Mouse (Mus musculus) G1E (cell line): ENCODE data around the gene Slc22a13. TPM values are rescaled to one million over a fixed set of nuclear protein-coding genes. Genes with fewer than 3 reads are reported as not detected.

Experiments
- ATAC-seq: 2 replicates; pipeline ENCODE4 v1.8.0; 2016; ENCODE audit warnings: mild to moderate bottlenecking; ENCODE audit not compliant: insufficient number of reproducible peaks, poor library complexity, low FRiP score, severe bottlenecking; ENCODE audit errors: extremely low read depth
- DNase-seq: peaks from one replicate; pipeline ENCODE4 v3.0.0; 2012; ENCODE audit warnings: low spot score
- H3K27me3 ChIP-seq: 2 replicates; pipeline ENCODE4 v1.6.1; 2012; ENCODE audit warnings: mild to moderate bottlenecking, low read length, inconsistent platforms; ENCODE audit not compliant: insufficient read depth
- H3K36me3 ChIP-seq: replicated peaks from 2 replicates; pipeline ENCODE3; 2012; ENCODE audit warnings: mild to moderate bottlenecking, inconsistent platforms
- H3K4me1 ChIP-seq: 2 replicates; pipeline ENCODE4 v1.6.1; 2012; ENCODE audit warnings: low read depth, low read length, inconsistent platforms, mixed read lengths; ENCODE audit not compliant: insufficient read depth
- H3K4me3 ChIP-seq: 2 replicates; pipeline ENCODE4 v1.5.1; 2012; ENCODE audit warnings: low read depth, mild to moderate bottlenecking, inconsistent platforms, low read length, moderate library complexity, mixed read lengths
- H3K9me3 ChIP-seq: replicated peaks from 2 replicates; pipeline ENCODE4 v1.6.1; 2012; ENCODE audit warnings: inconsistent platforms
- CTCF ChIP-seq: IDR thresholded peaks from 2 replicates; pipeline ENCODE4 v1.5.1; 2012; ENCODE audit warnings: low read depth, low read length, inconsistent platforms, mixed read lengths
- GATA1 ChIP-seq: IDR thresholded peaks from 2 replicates; pipeline ENCODE4 v1.6.1; 2012; ENCODE audit warnings: borderline replicate concordance, low read length, inconsistent platforms, mixed read lengths
- GATA2 ChIP-seq: IDR thresholded peaks from 2 replicates; pipeline ENCODE4 v1.6.1; 2012; ENCODE audit warnings: low read depth, low read length, inconsistent platforms, borderline replicate concordance
- POLR2AphosphoS5 ChIP-seq: IDR thresholded peaks from 2 replicates; pipeline ENCODE4 v1.6.1; 2012; ENCODE audit warnings: low read depth, low read length, inconsistent platforms; ENCODE audit not compliant: insufficient replicate concordance
- TAL1 ChIP-seq: conservative IDR thresholded peaks from 2 replicates; pipeline ENCODE4 v1.6.1; 2012; ENCODE audit warnings: low read depth, low read length, inconsistent platforms, mixed read lengths
- polyA plus RNA-seq: library from polyadenylated mRNA; stranded (reverse); fragments of >175 nt; gene quantifications from 2 replicates; pipeline ENCODE4 v1.2.3, GENCODE M21; 2012
- total RNA-seq, 2 experiments: library from RNA; stranded (forward) in 1 of 2; stranded (reverse) in 1 of 2; fragments of 200-1000 nt in 1 of 2; fragments of >200 nt in 1 of 2; fragmentation: Nextera tagmentation in 1 of 2; gene quantifications; 2 replicates each; pipeline ENCODE4 v1.2.3; 2014 to 2017

The Slc22a13 gene
- not detected in 2 replicates for total RNA-seq (2014; fragmentation: Nextera tagmentation)
- total RNA-seq (2017) = not detected in 2 replicates
- polyA plus RNA-seq = not detected in 2 replicates

DNA sequence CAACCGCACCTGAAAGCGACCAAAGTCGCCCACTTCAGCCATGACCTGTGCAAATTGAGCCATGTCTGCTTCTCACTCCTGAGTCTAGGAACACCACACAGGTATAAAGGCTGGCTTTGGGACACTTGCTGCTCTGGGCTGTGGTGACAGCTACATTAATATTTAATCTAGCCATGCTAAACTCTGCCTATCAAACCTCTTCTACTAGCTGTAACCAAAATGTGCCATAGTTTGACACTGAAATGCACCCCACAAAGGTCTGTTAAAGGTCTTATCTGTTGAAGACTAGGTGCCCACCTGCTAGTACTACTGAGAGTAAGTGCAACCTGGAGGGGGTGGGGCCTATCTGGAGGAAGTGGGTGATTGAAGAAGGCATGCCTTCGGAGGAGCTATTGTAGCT is at the start of gene Slc22a13:
Gene Slc22a13, minus strand, starts transcription at position 101 of the 400 bp plus-strand sequence.
- TF ChIP-seq GATA1 (no peak), POLR2AphosphoS5 (no peak), CTCF (no peak), GATA2 (no peak), TAL1 (no peak)
- Histone ChIP-seq H3K9me3 (peaks cover 22% of the 10 kb centered on the region), H3K27me3 (no peaks in the 10 kb centered on the region), H3K36me3 (no peaks in the 10 kb centered on the region), H3K4me3 (no peak within 1 kb of the TSS), H3K4me1 (no peaks in the 10 kb centered on the region)
- ATAC-seq (no peak), DNase-seq (no peak)

DNA sequence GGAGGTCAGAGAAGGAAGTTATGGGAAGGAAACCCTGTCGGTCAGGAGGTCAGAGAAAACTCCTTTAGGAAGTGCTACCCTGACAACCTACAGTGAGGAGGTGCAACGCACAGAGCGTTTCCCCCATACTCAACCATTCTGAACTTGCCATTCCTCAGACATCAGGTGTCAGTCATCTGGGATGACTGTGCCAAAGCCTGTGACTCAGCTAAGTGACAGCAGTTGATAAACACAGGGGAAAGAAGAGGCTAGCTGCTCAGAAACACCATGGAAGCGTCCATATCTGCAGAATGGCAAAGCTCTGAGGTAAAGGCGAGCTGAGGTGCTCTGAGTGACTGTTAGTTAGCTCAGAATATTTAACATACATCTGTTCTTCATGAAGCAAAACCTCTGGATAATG is 49.2 kb upstream of the Slc22a13 start:
- DNase-seq (no peak), ATAC-seq (no peak)
- Histone ChIP-seq H3K27me3 (no peaks in the 10 kb centered on the region), H3K4me3 (no peak overlapping the region), H3K9me3 (no peaks in the 10 kb centered on the region), H3K4me1 (no peaks in the 10 kb centered on the region), H3K36me3 (peaks cover 87% of the 10 kb centered on the region)
- no peak for TF ChIP-seq GATA1

DNA sequence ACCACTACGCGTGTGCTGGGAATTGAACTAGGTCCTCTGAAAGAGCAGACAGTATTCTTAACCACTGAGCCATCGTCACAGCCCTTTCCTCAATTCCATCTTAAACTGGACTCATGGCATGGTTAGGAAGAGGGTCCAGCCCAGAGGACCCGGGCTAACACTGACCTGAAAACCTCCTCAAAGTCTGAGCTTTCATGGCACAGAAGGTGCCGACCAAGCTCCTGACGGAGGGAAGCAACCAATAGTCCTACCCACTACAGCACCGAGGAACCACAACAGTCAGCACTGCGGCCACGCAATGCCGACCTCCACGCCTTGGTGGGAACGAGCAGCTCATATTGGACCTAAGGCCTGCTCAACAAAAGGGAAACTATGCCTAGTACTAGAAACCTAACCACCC is 47.3 kb upstream of the Slc22a13 start:
- no peak for TF ChIP-seq GATA1
- no peak for TF ChIP-seq GATA2
- TF ChIP-seq CTCF = no peak
- no peak for TF ChIP-seq POLR2AphosphoS5
- TF ChIP-seq TAL1 = no peak
- H3K36me3 ChIP-seq = peaks cover 88% of the 10 kb centered on the region

DNA sequence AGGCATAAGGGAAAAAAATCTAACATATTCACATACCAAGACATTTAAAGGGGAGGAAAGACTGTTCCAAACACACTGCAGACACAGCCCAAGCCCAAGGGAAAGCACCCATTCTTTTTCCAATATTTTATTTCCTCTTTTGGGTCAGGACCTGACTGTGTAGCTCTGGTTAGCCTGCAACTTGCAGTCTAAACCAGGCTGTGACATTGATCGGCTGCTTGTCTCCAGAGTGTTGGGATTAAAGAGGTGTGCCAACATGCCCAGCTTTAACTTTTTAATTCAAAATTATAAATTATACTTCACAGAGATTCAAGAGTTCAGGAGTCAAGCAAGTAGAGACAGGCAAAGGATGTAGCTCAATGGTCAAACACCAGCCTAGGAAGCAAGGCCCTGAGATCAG is 46.2 kb upstream of the Slc22a13 start:
- Histone ChIP-seq H3K4me1 (no peaks in the 10 kb centered on the region), H3K27me3 (no peaks in the 10 kb centered on the region), H3K4me3 (no peak overlapping the region), H3K9me3 (no peaks in the 10 kb centered on the region), H3K36me3 (peaks cover 92% of the 10 kb centered on the region)
- ATAC-seq (no peak), DNase-seq (no peak)
- no peak for TF ChIP-seq GATA2
- no peak for TF ChIP-seq GATA1
- TF ChIP-seq POLR2AphosphoS5 = no peak
- no peak for TF ChIP-seq CTCF
- TF ChIP-seq TAL1 = no peak

More for the DNA sequence above, 47.3 kb upstream of the Slc22a13 start:
- Histone ChIP-seq H3K4me1 (no peaks in the 10 kb centered on the region), H3K4me3 (no peak overlapping the region), H3K27me3 (no peaks in the 10 kb centered on the region), H3K9me3 (no peaks in the 10 kb centered on the region)
- ATAC-seq = no peak
- no peak for DNase-seq

DNA sequence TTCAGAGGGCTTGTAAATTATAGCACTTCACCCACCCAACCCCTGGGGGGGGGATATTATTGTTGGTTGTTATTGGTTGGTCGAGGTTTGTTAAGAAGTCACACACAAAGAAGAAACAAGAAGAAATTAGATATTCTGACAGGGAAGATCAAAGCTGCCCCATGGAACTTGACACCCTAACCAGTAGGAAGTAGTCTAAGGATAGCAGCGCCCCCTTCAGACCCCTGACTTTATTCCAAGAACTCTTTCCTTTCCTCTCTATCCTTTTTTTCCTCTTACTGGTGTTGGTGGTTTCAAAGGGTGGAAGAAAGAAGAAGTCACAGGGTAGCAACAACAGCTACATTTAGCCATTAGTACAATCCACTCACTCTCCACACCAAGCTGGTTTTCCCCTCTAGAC is 45.3 kb upstream of the Slc22a13 start:
- TF ChIP-seq GATA2 (no peak), TAL1 (no peak)
- ATAC-seq (no peak), DNase-seq (no peak)
- Histone ChIP-seq H3K4me3 (no peak overlapping the region), H3K9me3 (no peaks in the 10 kb centered on the region), H3K36me3 (peaks cover 92% of the 10 kb centered on the region), H3K27me3 (no peaks in the 10 kb centered on the region), H3K4me1 (no peaks in the 10 kb centered on the region)

DNA sequence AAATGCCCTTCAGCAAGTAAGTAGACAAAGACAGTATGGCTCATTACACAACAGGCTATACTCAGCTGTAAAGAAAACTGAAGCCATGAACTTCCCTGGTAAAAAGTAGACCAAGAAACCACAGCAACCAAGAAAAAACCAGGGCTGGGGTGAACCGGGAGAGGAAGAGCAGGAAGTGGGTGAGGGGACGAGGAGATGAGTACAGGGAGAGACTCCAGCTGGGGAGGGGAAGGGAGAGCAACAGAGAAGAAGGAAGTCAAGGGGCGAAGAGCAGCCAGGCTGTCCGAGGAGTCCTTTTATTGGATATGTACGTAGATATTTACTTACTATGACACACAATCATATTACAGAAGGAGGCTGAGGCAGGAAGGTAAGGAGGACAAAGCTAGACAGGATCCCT is 39.1 kb upstream of the Slc22a13 start:
- TF ChIP-seq GATA2 = no peak
- no peak for TF ChIP-seq GATA1
- no peak for TF ChIP-seq CTCF
- no peak for TF ChIP-seq POLR2AphosphoS5
- no peak for TF ChIP-seq TAL1
- no peak for DNase-seq

DNA sequence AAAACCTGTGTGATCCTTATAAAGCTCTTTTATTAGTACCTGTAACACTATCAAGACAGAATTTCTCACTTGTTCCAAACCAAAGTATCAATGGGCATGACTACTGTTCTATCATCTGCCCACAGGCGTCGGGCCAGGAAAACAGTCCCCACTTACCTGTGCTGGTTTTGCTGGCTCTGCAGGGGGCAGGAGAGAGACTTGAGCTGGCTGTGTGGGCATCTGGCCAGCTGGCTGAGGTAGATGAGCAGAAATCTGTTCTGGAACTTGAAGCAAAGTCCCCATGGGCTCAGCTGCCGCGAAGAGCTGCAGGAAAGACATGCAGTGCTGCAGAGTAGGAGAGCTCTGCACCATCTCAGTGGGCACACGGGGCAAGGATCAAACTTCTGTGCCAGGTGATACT is 37.9 kb upstream of the Slc22a13 start:
- Histone ChIP-seq H3K4me1 (no peaks in the 10 kb centered on the region), H3K9me3 (no peaks in the 10 kb centered on the region), H3K36me3 (peaks cover 91% of the 10 kb centered on the region), H3K27me3 (no peaks in the 10 kb centered on the region), H3K4me3 (no peak overlapping the region)
- DNase-seq = no peak
- TF ChIP-seq GATA1 (no peak), GATA2 (no peak), CTCF (no peak), POLR2AphosphoS5 (no peak), TAL1 (no peak)
- no peak for ATAC-seq

More for the DNA sequence above, 39.1 kb upstream of the Slc22a13 start:
- Histone ChIP-seq H3K4me3 (no peak overlapping the region), H3K4me1 (no peaks in the 10 kb centered on the region), H3K36me3 (peaks cover 90% of the 10 kb centered on the region), H3K27me3 (no peaks in the 10 kb centered on the region), H3K9me3 (no peaks in the 10 kb centered on the region)
- ATAC-seq = no peak
